Mouse (Mus musculus): ENCODE data around the gene Capn7.

Gene Capn7

GRCm38 (mm10) chr14:31395629-31396199, 59.3 kb downstream of the Capn7 start:
- DNase-seq (ENCODE audit: low read depth, low spot score) = no peak

- no peak for DNase-seq (ENCODE audit: low read depth, low spot score)
Observed at GRCm38 (mm10) chr14:31396428-31396827, 60.0 kb downstream of the Capn7 start.

DNA sequence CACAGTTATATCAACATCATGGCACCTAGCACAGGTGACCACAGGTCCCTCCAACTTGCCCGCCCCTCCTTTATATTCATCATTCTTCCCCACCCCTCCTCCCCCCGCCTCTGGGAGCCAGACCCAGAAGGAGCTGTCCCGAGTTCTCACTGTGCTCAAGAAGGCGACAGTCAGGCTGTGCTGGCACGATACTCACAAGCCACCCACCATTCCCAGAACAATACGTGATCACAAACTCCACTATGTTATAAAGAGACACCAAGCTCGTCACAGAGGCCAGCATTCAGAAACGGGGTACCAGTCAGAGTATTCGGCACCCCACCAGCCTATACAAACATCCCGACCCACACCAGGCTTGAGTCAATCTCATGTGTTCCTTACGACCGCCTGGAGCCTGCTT, 60.9 kb downstream of the Capn7 start:
- DNase-seq (ENCODE audit: low read depth, low spot score) = no peak

DNA sequence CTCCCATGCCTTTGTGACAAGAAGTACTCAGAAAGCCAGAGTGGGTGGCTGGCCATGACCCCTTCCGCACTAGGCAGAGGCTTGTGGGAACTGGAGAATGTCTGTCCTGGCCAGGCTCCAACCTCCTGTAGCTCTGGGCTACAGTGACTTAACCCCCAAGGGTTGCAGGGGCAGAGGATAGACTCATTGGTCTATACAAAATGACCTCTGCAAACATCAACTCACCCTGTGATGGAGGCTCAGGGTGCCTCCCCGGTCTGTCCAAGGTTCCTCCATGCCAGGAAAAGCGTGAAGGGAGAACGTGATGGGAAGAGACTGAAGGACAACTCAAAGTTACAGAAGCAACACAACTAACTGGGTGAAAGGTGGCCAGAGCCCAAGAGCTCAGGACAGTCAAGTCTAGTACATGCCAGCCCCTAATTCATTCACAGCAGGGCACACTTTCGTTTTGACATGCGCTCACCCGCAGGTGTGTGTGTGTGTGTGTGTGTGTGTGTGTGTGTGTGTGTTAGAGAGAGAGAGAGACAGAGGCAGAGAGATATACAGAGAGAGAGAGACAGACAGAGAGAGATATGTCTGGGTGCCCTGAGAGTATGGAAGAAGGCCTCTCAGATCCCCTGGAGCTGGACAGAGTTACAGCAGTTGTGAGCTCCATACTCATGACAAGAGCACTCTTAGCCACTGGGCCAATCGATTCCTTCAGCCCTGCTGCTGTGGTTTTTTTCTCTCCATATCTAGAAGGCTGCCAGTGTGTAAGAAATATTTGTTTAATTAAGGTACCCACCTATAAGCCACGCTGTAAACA, 61.6 kb downstream of the Capn7 start:
- no peak for DNase-seq (ENCODE audit: low read depth, low spot score)

- no peak for DNase-seq (ENCODE audit: low read depth, low spot score)
Observed at GRCm38 (mm10) chr14:31398819-31399218, 62.4 kb downstream of the Capn7 start.

GRCm38 (mm10) chr14:31399271-31399670, 62.8 kb downstream of the Capn7 start:
- DNase-seq (ENCODE audit: low read depth, low spot score) = no peak

- no peak for DNase-seq (ENCODE audit: low read depth, low spot score)
Observed at GRCm38 (mm10) chr14:31400246-31400645, 63.8 kb downstream of the Capn7 start.

DNA sequence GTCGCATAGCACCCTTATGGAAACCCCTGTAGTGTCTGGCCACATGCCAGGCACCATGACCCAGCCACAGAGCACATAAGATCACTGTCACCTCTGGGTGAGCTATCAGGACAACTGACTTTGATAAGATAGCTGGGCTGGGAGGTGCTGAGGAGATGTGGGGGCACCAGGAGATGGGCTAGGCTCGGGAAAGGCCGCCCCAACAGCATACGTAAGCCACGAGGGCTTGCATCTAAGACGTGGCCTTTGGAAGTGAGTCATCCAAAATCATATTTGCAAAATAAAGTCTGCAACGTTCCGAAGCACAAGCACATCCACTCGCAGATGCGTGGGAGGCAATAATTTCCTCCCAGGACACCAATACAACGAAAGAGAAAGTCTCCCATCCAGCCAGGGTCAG, 64.5 kb downstream of the Capn7 start:
- DNase-seq (ENCODE audit: low read depth, low spot score) = no peak

DNA sequence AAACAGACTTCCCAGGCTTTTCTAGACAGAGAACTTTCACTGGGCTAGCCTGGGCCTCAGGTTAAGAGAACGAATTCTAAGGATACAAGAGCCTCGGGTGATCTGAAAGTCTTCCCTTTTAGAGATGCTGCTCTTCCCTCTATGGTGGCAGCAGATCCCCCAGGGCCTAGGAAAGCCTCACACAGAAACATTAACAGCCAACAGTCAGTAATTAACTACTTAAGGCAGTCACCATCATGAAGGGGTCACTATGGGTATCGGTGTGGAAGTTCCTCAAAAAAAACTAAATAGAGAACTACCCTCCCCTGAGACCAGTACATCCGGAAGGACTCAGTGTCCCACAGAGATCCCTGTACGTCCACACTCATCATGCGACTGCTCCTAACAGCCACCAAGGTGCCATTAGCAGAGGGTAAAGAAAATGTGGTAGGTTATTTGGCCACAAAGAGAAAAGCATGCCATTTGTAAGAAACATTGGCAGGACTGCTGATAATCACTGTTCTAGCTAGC, 65.5 kb downstream of the Capn7 start:
- no peak for DNase-seq (ENCODE audit: low read depth, low spot score)

DNA sequence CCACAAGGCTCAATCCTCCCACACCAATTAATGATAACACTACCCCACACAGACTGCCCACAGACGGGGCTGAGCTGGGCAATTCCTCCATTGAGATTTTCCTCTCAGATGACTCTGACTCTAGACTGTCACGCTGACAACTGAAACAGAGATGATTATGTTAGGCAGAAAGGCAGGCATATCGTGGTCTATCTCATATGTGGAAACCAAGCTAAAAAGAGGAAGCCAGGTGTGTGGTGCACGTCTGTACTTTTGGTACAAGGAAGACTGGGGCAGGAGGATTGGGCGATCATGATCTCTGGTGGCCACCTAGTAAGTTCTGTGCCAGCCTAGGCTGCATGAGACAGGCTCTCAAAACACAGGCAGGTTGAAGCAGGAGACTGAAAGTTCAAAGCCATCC, 66.3 kb downstream of the Capn7 start:
- DNase-seq (ENCODE audit: low read depth, low spot score) = no peak

DNA sequence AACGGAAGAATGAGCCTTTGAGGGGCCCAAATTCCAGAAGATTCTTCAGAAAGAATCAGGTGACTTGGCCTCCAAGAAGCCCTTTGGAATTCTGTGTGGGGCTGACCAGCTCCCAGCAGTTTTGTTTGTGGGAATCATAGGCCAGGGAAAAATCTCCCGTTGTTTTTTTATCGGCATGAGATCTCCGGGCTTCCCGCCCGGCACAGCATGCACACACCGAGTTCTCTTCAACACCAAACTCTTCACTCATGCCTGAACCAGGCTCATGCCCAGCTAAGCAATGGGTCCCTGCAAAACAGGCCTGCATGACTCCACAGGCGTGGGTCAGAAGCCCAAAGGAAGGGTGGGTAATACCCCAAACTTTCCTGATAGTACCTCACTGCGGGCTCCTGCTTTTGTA, 67.1 kb downstream of the Capn7 start:
- DNase-seq (ENCODE audit: low read depth, low spot score) = no peak

DNA sequence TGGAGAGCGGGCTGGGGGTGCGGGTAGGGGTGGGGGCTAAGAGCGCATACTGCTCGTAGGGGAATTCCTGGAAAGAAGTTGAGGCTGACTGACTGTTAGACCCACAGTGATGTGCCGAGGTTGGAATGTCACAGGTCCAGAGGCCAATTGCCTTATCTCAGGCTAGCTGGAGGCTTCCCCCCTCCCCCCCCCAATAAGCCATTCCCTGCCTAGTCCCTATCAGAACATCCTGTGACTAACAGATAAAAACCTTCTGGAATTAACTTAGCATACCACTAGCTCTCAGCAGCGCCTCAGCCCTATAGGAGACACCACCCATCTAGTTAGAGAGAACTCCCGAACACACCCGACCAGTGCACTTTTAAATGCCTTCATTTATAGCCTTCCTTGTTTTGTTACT, 67.6 kb downstream of the Capn7 start:
- DNase-seq (ENCODE audit: low read depth, low spot score) = no peak

DNA sequence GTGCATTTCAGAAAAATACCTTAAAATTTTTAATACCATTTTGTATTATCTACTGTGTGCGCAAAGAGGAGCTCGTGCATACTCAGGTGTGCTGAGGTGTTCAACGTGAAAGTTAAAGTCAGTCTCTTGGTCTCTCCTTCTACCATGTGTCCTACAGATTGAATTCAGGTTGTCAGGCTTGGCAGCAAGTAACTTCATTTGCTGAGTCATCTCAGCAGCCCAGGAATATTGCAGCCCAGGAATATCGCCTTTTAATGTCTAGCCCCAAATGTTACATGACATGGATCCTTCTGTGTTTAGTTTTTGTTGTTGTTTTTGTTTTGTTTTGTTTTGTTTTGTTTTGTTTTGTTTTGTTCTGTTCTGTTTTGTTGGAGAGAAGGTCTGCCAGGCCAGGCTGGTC, 68.2 kb downstream of the Capn7 start:
- no peak for DNase-seq (ENCODE audit: low read depth, low spot score)

DNA sequence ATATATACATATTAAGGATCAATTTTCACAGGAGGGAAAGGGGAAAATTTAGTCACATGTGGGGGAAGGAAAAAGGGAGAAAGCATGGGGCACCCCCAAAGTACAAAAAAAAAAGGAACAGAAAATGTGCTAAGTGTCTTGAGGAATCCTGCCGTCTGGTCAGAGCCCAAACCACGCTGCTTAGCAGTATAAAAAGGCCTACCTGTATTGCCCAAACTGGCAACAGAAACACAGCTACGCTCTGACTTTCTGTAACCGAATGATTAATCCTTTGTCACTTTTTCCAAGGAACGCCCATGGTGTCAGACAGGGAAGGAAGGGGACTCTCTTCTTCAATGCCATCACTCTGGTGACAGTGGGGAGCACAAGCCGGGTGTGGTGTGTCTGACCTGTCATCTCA, 69.2 kb downstream of the Capn7 start:
- DNase-seq (ENCODE audit: low read depth, low spot score) = no peak

- no peak for DNase-seq (ENCODE audit: low read depth, low spot score)
Observed at GRCm38 (mm10) chr14:31406154-31406810, 69.8 kb downstream of the Capn7 start.

- no peak for DNase-seq (ENCODE audit: low read depth, low spot score)
Observed at GRCm38 (mm10) chr14:31407208-31407607, 70.8 kb downstream of the Capn7 start.

GRCm38 (mm10) chr14:31407911-31408604, 71.6 kb downstream of the Capn7 start:
- DNase-seq (ENCODE audit: low read depth, low spot score) = no peak

- no peak for DNase-seq (ENCODE audit: low read depth, low spot score)
Observed at GRCm38 (mm10) chr14:31408666-31409065, 72.2 kb downstream of the Capn7 start.

GRCm38 (mm10) chr14:31410123-31410724, 73.8 kb downstream of the Capn7 start:
- DNase-seq (ENCODE audit: low read depth, low spot score) = no peak

- no peak for DNase-seq (ENCODE audit: low read depth, low spot score)
Observed at GRCm38 (mm10) chr14:31410737-31411136, 74.3 kb downstream of the Capn7 start.

DNA sequence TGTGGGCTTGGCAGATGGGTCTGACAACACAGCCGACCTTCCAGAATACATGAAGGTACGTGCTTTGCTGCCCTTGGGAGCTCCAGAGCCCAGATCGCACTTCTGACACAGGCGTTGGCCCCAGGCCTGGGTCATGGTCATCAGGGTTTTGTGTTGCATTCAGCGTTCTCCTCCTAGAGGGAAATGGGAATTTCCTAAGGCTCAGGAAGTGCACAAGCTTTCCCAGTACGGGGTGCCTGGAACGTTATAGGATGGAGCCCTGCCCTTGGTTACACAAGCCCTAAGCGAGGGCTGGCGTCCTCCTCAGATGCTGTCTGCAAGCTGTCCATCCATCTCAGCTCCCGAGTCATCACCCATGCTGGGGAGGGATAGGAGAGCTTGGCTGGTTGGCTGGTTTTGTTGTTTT, 76.2 kb downstream of the Capn7 start:
- DNase-seq (ENCODE audit: low read depth, low spot score) = no peak
